Mouse (Mus musculus) megakaryocyte, embryonic 14.5 days (primary cell): ENCODE results near the gene Irak1bp1.

Experiments used
- FLI1 ChIP-seq: IDR thresholded peaks from 2 replicates; pipeline ENCODE4 v1.6.1; 2012; ENCODE audit warnings: low read length, inconsistent platforms, mixed read lengths
- GATA1 ChIP-seq: IDR thresholded peaks from 3 replicates; pipeline ENCODE4 v1.6.1; 2012; ENCODE audit warnings: mixed read lengths, low read length, inconsistent platforms, borderline replicate concordance

- no peak for TF ChIP-seq GATA1
- no peak for TF ChIP-seq FLI1
Measured at GRCm38 (mm10) chr9:82815257-82815785, 14.0 kb upstream of the Irak1bp1 start.
